Mouse (Mus musculus): ENCODE data around the gene Arhgap35.

Arhgap35 gene

DNA sequence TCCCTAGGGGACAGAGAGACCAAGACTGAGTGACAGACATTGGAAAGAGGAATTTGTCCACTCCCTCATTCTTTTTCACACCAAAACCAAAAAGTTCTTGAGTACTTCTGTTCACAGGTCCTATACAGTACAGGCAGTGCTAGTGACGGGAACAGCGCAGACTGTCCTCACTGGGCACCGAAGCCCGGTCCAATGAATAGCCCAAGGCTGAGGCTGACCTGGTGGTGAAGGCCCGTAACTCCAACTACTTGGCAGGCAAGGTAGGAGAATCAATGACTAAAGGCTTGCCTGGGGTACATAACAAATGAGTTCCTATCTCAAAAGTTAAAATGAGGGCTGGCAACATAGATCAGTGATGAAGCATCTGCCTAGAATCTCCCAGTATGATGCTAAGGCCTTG is 149.2 kb downstream of the Arhgap35 start:
- no peak for DNase-seq (ENCODE audit: low read depth)

DNA sequence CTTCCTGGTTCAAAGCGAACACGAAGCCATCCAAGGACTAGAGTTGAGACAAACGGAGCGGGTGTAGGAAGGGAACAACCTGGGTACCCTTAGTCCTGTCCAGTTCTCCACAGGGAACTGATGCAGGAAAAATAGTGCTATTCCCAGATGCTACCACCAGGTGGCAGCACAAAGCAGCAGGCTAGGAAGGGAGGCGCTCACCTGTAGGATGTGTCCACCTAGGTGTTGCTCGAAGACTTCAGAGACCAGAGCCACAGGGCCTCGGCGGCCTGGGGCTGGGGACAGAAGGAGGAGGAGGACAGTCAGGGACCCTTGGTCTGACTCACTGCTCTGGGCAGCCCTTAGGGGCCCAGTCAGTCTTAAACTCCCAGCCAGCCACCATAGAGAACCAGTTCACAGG is 149.6 kb downstream of the Arhgap35 start:
- peak; percentile 51 for DNase-seq (ENCODE audit: low read depth)

DNA sequence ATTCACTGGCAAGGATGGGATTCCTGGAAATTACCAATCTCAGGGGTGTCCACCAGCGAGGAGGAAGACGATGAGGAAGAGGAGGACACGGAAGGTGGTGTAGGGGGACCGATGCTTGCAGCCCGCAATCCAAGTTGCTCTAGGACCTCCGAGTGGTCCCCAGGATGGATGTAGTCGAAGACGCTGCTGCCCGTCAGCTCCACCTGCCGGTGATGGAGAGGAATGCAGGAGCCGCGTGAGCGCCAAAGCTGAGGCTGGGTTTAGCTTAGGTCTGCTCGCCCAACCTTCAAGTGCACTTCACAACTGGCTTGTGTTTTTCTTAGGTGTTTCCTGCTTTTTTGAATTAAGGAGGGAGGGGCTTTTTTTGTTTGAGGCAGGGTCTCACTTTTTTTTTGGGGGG is 151.6 kb downstream of the Arhgap35 start:
- peak; percentile 65 for DNase-seq (ENCODE audit: low read depth)

DNA sequence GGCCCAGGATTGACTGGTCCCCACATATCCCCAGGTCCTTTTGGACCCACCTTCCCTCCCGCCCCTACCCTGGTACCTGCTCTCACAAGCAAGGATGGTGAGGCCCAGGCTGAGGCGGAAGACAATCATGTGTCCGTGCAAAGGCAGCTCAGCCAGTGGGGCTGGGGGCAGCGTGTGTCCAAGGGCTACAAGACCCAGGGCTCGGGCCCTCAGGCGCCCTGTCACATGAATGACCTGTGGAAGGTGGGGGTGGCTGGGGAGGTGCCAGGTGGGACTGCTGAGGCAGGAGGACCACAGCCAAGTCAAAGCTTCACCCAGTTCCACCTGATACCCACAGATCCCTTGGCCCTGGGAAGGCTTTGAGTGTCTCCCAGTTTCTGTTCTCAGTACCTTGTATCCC is 153.1 kb downstream of the Arhgap35 start:
- no peak for DNase-seq (ENCODE audit: low read depth)

DNA sequence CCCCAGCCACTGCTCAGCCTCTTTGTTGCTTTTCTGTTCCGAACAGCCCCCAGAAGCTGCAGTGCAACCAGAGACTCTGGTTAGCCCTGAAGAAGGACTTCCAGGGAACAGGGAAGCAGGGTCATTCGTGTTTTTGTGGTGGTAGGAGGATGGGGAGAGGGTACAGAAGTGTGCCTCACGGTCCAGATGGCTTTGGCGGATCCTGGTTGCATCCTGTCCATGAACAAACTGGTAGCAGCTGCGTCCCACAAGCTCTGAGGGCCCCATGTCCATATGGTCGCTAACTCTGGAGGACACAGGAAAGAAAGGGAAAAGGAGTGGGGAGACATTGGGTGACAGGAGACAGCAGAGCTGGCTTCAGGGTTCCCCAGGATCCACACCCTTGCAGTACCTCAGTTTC is 153.6 kb downstream of the Arhgap35 start:
- no peak for DNase-seq (ENCODE audit: low read depth)

DNA sequence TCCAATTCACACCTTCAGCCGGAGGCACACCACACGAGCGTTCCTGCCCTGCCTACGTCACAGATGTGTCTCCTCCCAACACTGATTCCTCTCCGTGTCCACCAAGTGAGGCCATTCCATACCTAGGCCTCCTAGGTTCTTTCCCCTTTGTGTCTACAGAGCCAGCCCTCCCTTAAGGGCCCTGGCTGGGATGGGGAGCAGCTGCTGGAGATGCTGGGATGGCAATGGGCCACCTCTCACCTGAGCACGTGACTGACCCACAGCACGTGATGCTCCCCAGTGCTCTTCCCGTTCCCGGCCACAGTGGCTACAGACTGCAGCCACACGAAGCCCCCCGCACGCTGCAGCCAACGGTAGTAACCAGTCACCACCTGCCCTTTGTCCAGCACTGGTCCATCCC is 154.2 kb downstream of the Arhgap35 start:
- no peak for DNase-seq (ENCODE audit: low read depth)

DNA sequence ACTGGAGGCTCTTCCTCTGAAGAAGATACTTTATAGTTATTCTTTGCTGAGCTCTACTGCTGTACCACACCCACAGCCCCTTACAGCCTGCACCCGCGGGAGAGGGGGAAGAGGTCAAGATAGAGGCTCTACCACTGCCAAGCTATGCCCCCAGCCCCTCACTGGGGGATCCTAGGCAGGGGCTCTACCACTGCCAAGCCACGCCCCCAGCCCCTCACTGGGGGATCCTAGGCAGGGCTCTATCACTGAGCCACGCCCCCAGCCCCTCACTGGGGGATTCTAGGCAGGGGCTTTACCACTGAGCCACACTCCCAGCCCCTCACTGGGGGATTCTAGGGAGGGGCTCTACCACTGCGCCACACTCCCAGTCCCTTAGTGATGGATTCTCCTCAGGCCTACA is 158.5 kb downstream of the Arhgap35 start:
- no peak for DNase-seq (ENCODE audit: low read depth)

DNA sequence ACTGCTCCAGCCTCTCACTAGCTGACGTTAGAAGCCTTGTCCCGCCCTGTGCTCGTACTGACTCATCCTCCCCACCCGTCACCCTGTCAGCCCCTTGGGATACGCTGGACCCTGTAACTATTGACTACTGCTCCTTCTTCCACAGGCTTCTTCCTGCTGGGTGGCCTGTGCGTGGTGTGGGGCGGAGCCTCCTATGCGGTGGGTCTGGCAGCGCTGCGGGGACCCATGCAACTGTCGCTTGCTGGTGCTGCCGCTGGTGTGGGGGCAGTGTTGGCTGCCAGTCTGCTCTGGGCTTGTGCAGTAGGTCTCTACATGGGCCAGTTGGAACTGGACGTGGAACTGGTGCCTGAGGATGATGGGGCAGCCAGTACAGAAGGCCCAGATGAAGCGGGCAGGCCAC is 159.8 kb downstream of the Arhgap35 start:
- no peak for DNase-seq (ENCODE audit: low read depth)

- DNase-seq (ENCODE audit: low read depth), result peak; percentile 61
Measured at GRCm38 (mm10) chr7:16453118-16453711, 161.6 kb downstream of the Arhgap35 start.

- DNase-seq (ENCODE audit: low read depth), result peak; percentile 88
Measured at GRCm38 (mm10) chr7:16452587-16453073, 162.2 kb downstream of the Arhgap35 start, which contains the start of gene Tmem160. Gene Tmem160 (plus strand): TSS chr7:16452779.

DNA sequence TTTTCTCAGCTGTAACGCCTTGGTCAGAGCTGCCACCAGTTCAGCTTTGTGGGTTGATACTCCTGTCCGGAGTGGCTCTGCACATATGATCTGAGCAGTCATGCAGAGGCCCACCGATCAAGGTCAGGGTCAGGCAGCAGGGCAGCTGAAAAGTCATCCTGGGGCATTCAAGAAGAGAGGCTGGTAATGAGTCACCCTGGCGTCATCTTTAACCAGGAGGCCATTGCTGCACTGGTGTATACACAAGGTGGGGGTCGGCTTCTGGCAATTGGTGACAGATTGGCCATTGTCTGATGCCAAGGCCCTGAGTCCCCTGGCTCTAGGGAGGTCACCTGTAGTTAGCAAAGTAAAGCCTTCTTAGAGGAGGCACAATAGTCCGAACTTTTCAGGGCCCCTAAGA is 163.1 kb downstream of the Arhgap35 start:
- DNase-seq (ENCODE audit: low read depth), result no peak
